Mouse (Mus musculus) forebrain, embryonic 14.5 days (tissue): ENCODE results near the gene Snrnp35. TPM values are rescaled to one million over a fixed set of nuclear protein-coding genes. Genes with fewer than 3 reads are reported as not detected.
"Not testable (repeated sequence)": the region's sequence is repeated elsewhere in the genome, so short reads cannot be mapped to it uniquely, and the experiment has no call there.

Experiments
- ATAC-seq: fragments of 200-750 bp; cut with Nextera tagmentation; 2 replicates; pipeline ENCODE4 v1.8.0; 2017; ENCODE audit warnings: mild to moderate bottlenecking, moderate library complexity
- DNase-seq: peaks from one replicate; pipeline ENCODE4 v3.0.0-alpha.2; 2015; ENCODE audit warnings: low spot score
- H3K27ac ChIP-seq: fragments of 300-500 bp; sonication (generic); 2 replicates; pipeline ENCODE4 v1.5.1; 2014; ENCODE audit warnings: low read depth, mild to moderate bottlenecking, control low read depth, low read length, moderate library complexity
- H3K27me3 ChIP-seq: fragments of 300-500 bp; sonication (generic); replicated peaks from 2 replicates; pipeline ENCODE4 v1.6.1; 2014; ENCODE audit warnings: low read length, control low read depth, mixed read lengths; ENCODE audit not compliant: control insufficient read depth, insufficient read depth
- H3K36me3 ChIP-seq: fragments of 300-500 bp; sonication (generic); 2 replicates; pipeline ENCODE4 v1.6.1; 2014; ENCODE audit warnings: low read length, control low read depth; ENCODE audit not compliant: control insufficient read depth, insufficient read depth
- H3K4me1 ChIP-seq: fragments of 300-500 bp; sonication (generic); 2 replicates; pipeline ENCODE4 v1.6.1; 2014; ENCODE audit warnings: antibody characterized with exemption, low read length, control low read depth; ENCODE audit not compliant: control insufficient read depth, insufficient read depth
- H3K4me2 ChIP-seq: fragments of 300-500 bp; sonication (generic); 2 replicates; pipeline ENCODE4 v1.6.1; 2014; ENCODE audit warnings: mild to moderate bottlenecking, control low read depth, low read length
- H3K4me3 ChIP-seq: fragments of 300-500 bp; sonication (generic); 2 replicates; pipeline ENCODE4 v1.5.1; 2014; ENCODE audit warnings: low read depth, low read length, control low read depth
- H3K9ac ChIP-seq: fragments of 300-500 bp; sonication (generic); 2 replicates; pipeline ENCODE4 v1.6.1; 2014; ENCODE audit warnings: mild to moderate bottlenecking, low read length, control low read depth, moderate library complexity
- H3K9me3 ChIP-seq: fragments of 300-500 bp; sonication (generic); replicated peaks from 2 replicates; pipeline ENCODE4 v1.6.1; 2016; ENCODE audit warnings: low read length, control low read depth, mixed read lengths; ENCODE audit not compliant: control insufficient read depth
- WGBS: fragments of 180-500 bp; shearing (Covaris S2); extraction: QIAGEN DNeasy Blood & Tissue Kit; methylation state at CpG from one replicate; pipeline ENCODE4 v1.1.7; 2014; 5-methylcytosine and 5-hydroxymethylcytosine counted together
- polyA plus RNA-seq: library from polyadenylated mRNA; unstranded; fragments of >200 nt; fragmentation: Nextera tagmentation; extraction: Ambion mirVana; gene quantifications from 2 replicates; pipeline ENCODE4 v1.2.1, GENCODE M21; 2014

Gene Snrnp35
- polyA plus RNA-seq, 1 experiment from 2014 or later, result 14.7 TPM

DNA sequence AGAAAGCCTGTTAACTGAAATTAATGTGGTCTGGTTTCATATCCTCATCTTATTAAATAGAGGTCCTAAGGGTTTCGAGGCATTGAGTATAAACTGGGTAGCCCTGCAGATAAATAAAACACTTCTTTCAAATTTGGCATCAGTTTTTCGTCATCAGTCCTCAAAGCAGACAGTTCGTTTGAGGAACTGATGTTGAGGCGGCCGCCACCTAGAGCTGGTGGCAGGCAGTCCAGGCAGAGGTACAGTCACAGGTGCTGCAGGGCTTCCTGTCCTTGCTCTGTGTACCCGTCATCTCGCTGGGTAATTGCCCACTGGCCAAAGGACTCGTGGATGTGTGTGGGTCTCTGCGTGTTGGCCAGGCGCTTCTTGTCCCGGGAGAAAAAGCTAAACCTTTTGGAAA lies 10.5 kb downstream of the Snrnp35 start:
- Histone ChIP-seq H3K4me3 (no peak overlapping the region), H3K36me3 (peaks cover 61% of the 10 kb centered on the region), H3K27me3 (no peaks in the 10 kb centered on the region), H3K4me2 (no peak overlapping the region), H3K9ac (no peak overlapping the region), H3K4me1 (no peaks in the 10 kb centered on the region), H3K27ac (no peak overlapping the region), H3K9me3 (no peaks in the 10 kb centered on the region)
- DNase-seq (no peak), ATAC-seq (no peak)
- 91% methylated on average over 11 of the region's 11 CpGs for WGBS

DNA sequence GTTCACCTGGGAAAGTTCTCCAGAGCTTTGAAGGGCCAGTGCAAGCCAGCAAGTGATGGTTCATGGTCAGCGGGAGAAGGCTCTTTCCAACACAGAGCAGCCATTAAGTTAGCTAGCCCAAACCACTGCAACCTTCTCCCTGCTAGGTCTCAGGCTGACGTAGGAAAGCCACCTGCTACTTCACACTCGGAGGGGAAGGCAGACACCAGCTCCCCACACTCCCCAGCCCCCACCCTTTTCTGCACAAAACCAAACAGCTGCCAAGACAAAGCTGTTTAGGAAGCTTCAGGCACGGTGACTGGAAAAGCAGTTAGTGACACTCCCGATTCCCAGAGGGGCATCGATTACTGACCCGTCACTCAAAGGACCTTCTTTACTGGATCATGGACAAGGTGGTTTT lies 12.6 kb downstream of the Snrnp35 start:
- Histone ChIP-seq H3K4me2 (no peak overlapping the region), H3K4me1 (no peaks in the 10 kb centered on the region), H3K9me3 (no peaks in the 10 kb centered on the region), H3K27ac (peak overlapping the region; percentile 48; the same call in 1 of the 2 replicates), H3K27me3 (no peaks in the 10 kb centered on the region), H3K9ac (no peak overlapping the region), H3K4me3 (no peak overlapping the region), H3K36me3 (peaks cover 53% of the 10 kb centered on the region)
- 59% methylated on average over 7 of the region's 7 CpGs for WGBS
- peak; percentile 55 for DNase-seq
- ATAC-seq, result peak; percentile 50

DNA sequence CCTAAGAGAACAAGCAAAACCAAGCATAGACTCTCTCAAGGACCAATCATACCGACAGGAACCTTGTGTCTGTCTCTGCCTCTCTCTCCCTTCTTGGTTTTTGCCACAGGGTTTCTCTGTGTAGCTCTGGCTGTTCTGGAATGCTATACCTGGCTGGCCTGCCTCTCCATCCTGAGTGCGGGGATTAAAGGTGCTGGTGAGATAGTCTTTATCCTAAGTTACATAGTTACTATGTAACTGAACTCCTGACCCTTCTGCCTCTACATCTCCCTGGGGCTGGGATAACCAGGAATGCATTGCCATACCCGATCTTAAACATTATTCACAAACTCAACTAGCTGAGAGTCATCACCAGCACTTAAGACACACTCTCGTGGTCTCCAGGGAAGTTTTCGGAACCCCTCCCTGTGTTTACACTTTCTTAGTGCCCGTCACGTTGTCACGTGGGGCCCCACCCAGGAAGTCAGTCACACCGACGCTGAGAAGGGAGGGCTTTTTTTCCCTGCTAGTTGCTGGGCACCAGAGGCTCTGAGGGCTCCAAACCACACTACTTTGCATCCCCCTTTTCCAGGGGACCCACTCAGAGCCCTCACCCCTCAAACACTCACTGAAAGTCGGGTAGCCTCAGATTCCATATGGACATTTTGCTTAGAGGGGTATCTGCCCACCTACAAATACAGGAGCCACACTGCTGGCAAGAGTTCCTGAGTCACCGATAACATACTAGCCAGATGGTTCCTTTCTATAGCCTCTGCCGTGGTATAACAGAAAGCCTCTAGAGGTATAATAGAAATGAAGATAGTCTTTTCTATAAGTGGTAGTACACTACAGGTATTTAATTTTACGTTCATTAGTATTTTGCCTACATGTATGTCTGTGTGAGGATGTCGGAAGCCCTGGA lies 13.9 kb downstream of the Snrnp35 start:
- H3K27ac ChIP-seq, result no peak overlapping the region
- no peak for ATAC-seq
- no peaks in the 10 kb centered on the region for H3K27me3 ChIP-seq
- no peak for DNase-seq
- no peaks in the 10 kb centered on the region for H3K4me1 ChIP-seq
- no peaks in the 10 kb centered on the region for H3K9me3 ChIP-seq
- peaks cover 48% of the 10 kb centered on the region for H3K36me3 ChIP-seq
- H3K4me2 ChIP-seq, result no peak overlapping the region
- no peak overlapping the region for H3K9ac ChIP-seq
- H3K4me3 ChIP-seq, result no peak overlapping the region
- 86% methylated on average over 15 of the region's 15 CpGs for WGBS

DNA sequence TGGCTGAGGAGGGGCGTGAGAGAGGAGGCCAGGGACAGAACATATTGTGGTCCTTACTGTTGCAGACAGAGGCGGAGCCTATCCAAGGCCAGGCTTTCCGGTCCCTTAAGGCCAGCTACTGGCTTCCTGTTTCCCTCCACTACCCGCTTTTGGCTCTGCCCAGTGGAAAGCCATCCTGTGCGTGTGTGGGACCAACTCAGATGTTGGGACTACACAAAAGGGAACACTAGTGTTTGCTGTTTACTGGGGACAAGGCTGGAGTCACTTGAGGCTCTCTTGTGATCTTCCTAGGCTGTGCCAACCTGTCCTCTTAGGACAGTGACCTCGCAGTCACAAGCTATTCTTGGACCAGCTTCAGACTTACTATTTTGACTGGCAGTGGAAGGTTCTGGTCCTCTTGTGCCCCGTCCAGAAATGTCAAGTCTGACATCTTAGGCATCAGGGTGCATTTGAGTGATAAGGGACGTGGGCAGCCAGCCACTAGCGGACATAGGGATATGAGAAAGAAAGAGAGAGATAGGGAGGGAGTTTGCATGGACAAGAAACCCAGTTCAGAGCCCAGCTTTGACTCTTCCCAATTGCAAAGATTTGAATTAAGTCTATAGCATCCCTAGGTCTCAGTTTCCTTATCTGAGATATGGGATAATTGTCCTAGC lies 15.4 kb downstream of the Snrnp35 start:
- Histone ChIP-seq H3K27me3 (no peaks in the 10 kb centered on the region), H3K27ac (no peak overlapping the region), H3K4me2 (no peak overlapping the region), H3K36me3 (peaks cover 50% of the 10 kb centered on the region), H3K4me1 (no peaks in the 10 kb centered on the region), H3K4me3 (no peak overlapping the region), H3K9me3 (no peaks in the 10 kb centered on the region), H3K9ac (no peak overlapping the region)
- DNase-seq, result no peak
- ATAC-seq, result no peak
- 84% methylated on average over 9 of the region's 9 CpGs for WGBS

DNA sequence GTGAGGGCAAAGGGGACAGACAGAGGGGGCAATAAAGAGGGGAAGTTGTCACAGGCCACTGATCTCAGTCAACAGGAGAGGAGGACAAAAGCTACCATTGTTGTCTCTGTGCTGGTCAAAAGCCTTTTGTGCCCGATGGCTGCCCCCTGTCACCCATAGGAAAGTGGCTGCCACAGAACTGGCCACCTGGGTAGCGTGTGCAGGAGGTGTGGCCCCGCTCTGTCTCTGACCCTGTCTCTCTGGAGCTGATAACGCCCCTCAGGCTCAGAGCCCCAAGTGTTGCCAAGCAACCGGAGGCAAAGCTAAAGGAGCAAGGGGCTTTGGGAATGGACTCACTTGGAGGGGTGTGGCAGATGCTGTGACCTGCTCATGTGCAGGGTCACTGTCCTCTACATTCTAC lies 16.1 kb downstream of the Snrnp35 start:
- 27% methylated on average over 5 of the region's 5 CpGs for WGBS
- no peak overlapping the region for H3K9ac ChIP-seq
- H3K4me3 ChIP-seq, result no peak overlapping the region
- H3K36me3 ChIP-seq, result peaks cover 47% of the 10 kb centered on the region
- H3K27me3 ChIP-seq, result no peaks in the 10 kb centered on the region
- no peak overlapping the region for H3K27ac ChIP-seq
- ATAC-seq, result no peak
- DNase-seq, result no peak
- no peak overlapping the region for H3K4me2 ChIP-seq
- no peaks in the 10 kb centered on the region for H3K4me1 ChIP-seq
- no peaks in the 10 kb centered on the region for H3K9me3 ChIP-seq

DNA sequence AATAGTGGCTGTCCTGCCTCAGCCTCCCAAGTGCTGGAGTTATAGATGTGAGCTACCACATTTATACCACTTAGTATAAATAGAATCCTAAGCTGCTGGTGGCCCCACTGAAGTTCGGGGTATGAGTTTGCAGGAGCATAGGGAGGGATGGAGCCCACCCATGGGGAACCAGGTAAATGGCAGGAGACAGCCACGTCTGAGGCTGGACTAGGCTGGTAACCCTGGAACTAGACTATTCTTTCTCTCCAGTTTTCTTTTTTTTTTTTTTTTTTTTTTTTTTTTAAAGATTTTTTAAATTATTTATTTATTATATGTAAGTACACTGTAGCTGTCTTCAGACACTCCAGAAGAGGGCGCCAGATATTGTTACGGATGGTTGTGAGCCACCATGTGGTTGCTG lies 17.1 kb downstream of the Snrnp35 start:
- not testable (repeated sequence) for H3K9me3 ChIP-seq, H3K4me2 ChIP-seq, H3K4me3 ChIP-seq, DNase-seq, H3K9ac ChIP-seq, ATAC-seq, H3K4me1 ChIP-seq, H3K27me3 ChIP-seq, H3K27ac ChIP-seq
- 75% methylated on average over 2 of the region's 4 CpGs for WGBS
- peaks cover 43% of the 10 kb centered on the region for H3K36me3 ChIP-seq

DNA sequence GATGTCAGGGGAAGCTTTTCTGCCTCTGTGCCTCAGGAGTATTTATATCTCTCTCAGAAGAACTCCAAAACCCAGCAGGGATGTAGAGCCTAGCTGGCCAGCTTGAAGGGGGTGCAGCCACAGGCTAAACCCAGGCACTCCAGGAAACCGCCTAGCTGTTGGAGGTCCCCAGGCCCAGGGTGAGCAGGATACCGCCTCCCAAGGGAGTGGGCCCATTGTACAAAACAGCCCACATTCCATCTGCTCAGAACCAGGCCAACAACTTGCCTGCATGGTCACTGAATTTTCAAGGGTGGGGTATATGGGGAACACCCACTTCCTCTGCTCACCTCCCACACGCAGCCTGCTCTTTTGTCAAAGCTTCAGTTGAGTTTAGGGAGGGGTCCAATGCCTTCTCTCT lies 17.6 kb downstream of the Snrnp35 start:
- Histone ChIP-seq H3K9me3 (no peaks in the 10 kb centered on the region), H3K27me3 (no peaks in the 10 kb centered on the region), H3K27ac (no peak overlapping the region), H3K4me1 (no peaks in the 10 kb centered on the region), H3K9ac (no peak overlapping the region), H3K36me3 (peaks cover 39% of the 10 kb centered on the region), H3K4me3 (no peak overlapping the region), H3K4me2 (no peak overlapping the region)
- no peak for DNase-seq
- ATAC-seq, result no peak
- 91% methylated on average over 3 of the region's 3 CpGs for WGBS

DNA sequence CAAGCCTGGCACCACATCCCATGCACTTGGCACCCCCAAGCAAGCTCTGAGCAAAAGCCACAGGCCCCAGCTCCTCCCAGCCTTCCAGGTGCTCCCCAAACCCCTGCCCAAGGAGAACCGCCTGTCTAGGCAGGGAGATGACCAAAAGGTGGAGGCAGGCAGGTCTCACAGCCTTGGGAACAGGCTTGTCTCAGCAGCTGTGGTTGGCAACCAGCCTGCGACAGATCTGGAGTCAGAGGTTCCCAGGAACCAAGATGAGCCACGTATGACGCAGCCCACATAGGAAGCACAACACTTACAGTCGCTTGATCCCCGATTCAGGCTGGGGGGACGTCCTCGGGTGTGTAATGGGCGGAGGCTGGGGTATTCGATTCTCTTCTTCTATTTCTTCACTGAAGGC lies 18.6 kb downstream of the Snrnp35 start:
- Histone ChIP-seq H3K4me3 (no peak overlapping the region), H3K27me3 (no peaks in the 10 kb centered on the region), H3K4me1 (no peaks in the 10 kb centered on the region), H3K9me3 (no peaks in the 10 kb centered on the region), H3K9ac (no peak overlapping the region), H3K4me2 (no peak overlapping the region), H3K27ac (no peak overlapping the region), H3K36me3 (peaks cover 33% of the 10 kb centered on the region)
- DNase-seq (no peak), ATAC-seq (no peak)
- WGBS, result 90% methylated on average over 10 of the region's 10 CpGs

DNA sequence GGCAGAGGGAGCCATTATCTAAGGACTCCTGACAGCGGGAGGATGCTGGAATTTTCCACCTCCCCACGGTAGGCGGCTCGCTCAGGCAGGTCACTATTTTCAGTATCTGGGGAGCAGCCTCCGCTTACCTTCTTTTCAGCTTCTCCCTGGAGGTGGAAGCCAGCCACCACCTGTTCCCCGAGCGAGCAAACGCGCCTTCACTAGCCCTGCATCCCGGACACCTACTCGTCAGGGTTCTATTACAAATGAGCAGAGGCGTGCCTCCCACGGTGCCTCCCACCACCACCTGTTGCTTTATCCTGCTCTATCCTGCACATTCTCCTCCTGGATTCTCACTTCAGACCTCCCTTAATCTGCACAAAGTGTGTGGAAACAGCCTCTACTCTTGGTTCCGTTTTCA lies 20.8 kb downstream of the Snrnp35 start:
- H3K9me3 ChIP-seq, result no peaks in the 10 kb centered on the region
- H3K27me3 ChIP-seq, result no peaks in the 10 kb centered on the region
- H3K4me2 ChIP-seq, result no peak overlapping the region
- no peak for DNase-seq
- WGBS, result 65% methylated on average over 14 of the region's 14 CpGs
- no peaks in the 10 kb centered on the region for H3K4me1 ChIP-seq
- ATAC-seq, result no peak
- H3K27ac ChIP-seq, result no peak overlapping the region
- H3K36me3 ChIP-seq, result peaks cover 25% of the 10 kb centered on the region
- no peak overlapping the region for H3K4me3 ChIP-seq
- no peak overlapping the region for H3K9ac ChIP-seq
